Comparison of ENCODE assay signal across 15 mouse cellular contexts in genomic region chr16:30412680-30413079, GRCm38 (mm10).
"Had no signal": no experiment of that assay in that cellular context is flagged by ENCODE, and none has a peak within 500 bp of the region (broad histone marks: within the 10 kb centered on the region; RNA-seq: fewer than 3 reads in every experiment).

No protein-coding gene starts in this region.

- H3K27me3 ChIP-seq: limb, embryonic 12.5 days; liver, embryonic 13.5 days; lung, embryonic 15.5 days; midbrain, embryonic 15.5 days; neural tube, embryonic 12.5 days had no signal

- H3K4me2 ChIP-seq: limb, embryonic 12.5 days; liver, embryonic 13.5 days; lung, embryonic 15.5 days; midbrain, embryonic 11.5 days; midbrain, embryonic 15.5 days; neural tube, embryonic 12.5 days had no signal

- H3K4me1 ChIP-seq: limb, embryonic 12.5 days; lung, embryonic 15.5 days; midbrain, embryonic 15.5 days; neural tube, embryonic 12.5 days had no signal

- H3K36me3 ChIP-seq: limb, embryonic 12.5 days; liver, embryonic 13.5 days; lung, embryonic 15.5 days; midbrain, embryonic 15.5 days; neural tube, embryonic 12.5 days had no signal

- ATAC-seq: hindbrain, embryonic 16.5 days; inflammation-experienced regulatory T-cells, adult 6 months; intestine, postnatal 0 days; midbrain, embryonic 15.5 days had no signal

- H3K27ac ChIP-seq: layer of hippocampus, adult 2 months; limb, embryonic 12.5 days; liver, embryonic 13.5 days; lung, embryonic 15.5 days; macrophage; midbrain, embryonic 15.5 days; neural tube, embryonic 12.5 days had no signal

- H3K9me3 ChIP-seq: limb, embryonic 12.5 days; liver, embryonic 13.5 days; lung, embryonic 15.5 days; megakaryocyte, embryonic 14.5 days; midbrain, embryonic 15.5 days; neural tube, embryonic 12.5 days had no signal

- DNase-seq: kidney, postnatal 4 days; liver, embryonic 13.5 days; thymus, adult 18-20 months; thymus, postnatal 14 days had no signal

- H3K4me3 ChIP-seq: layer of hippocampus, adult 2 months; limb, embryonic 12.5 days; liver, embryonic 13.5 days; lung, embryonic 15.5 days; megakaryocyte, embryonic 14.5 days; midbrain, embryonic 15.5 days; neural tube, embryonic 12.5 days had no signal

- H3K9ac ChIP-seq: limb, embryonic 12.5 days; liver, embryonic 13.5 days; lung, embryonic 15.5 days; midbrain, embryonic 15.5 days; neural tube, embryonic 12.5 days had no signal
